Mouse (Mus musculus): ENCODE results near the gene Fam129b. TPM values are rescaled to one million over a fixed set of nuclear protein-coding genes. Genes with fewer than 3 reads are reported as not detected.

Gene Fam129b
- polyA plus RNA-seq, 1 experiment from 2014 or later: 29.7 TPM

DNA sequence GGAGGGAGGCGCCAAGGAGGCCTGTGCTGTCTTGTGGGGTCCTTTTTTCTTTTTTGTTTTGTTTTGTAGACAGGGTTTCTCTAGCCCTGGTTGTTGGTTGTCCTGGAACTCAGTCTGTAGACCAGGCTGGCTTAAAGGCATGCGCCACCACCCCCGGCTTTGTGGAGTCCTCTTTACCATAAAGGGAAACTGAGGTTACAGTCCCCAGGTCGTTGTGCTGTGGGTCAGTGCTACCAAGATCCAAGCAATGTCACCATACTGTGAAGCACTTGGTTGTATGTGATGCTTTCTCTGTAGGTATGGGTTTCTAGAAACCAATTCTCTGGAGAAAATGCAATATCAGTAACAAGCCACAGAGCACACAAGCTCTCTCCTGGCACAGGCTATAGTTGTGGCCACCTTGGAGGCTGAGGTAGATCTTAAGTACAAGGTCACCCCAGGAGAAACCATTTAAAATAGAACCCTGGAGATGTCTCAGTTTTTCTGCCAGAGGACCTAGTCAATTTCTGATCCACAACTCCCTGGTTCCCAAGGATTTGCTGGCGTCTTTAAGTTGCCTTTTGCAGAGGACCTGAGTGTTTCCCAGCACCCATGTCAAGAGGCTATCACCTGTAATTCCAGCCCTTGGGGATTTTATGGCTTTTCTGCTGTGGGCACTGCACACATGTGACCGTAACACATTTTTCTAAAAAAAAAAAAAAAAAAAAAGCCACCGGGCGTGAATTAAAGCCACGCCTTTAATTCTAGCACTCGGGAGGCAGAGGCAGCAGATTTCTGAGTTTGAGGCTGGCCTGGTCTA is 88.9 kb downstream of the Fam129b start:
- WGBS: 32% methylated on average over 10 of the region's 10 CpGs
- H3K27me3 ChIP-seq (replicated peaks): no peaks in the 10 kb centered on the region
- H3K4me2 ChIP-seq: no peak overlapping the region
- peaks cover 49% of the 10 kb centered on the region for H3K4me1 ChIP-seq
- no peak overlapping the region for H3K9ac ChIP-seq
- no peak overlapping the region for H3K27ac ChIP-seq
- no peaks in the 10 kb centered on the region for H3K9me3 ChIP-seq
- no peak overlapping the region for H3K4me3 ChIP-seq
- peaks cover 6% of the 10 kb centered on the region; the same call in 1 of the 2 replicates for H3K36me3 ChIP-seq (replicated peaks)
- no peak for ATAC-seq (replicated peaks)

DNA sequence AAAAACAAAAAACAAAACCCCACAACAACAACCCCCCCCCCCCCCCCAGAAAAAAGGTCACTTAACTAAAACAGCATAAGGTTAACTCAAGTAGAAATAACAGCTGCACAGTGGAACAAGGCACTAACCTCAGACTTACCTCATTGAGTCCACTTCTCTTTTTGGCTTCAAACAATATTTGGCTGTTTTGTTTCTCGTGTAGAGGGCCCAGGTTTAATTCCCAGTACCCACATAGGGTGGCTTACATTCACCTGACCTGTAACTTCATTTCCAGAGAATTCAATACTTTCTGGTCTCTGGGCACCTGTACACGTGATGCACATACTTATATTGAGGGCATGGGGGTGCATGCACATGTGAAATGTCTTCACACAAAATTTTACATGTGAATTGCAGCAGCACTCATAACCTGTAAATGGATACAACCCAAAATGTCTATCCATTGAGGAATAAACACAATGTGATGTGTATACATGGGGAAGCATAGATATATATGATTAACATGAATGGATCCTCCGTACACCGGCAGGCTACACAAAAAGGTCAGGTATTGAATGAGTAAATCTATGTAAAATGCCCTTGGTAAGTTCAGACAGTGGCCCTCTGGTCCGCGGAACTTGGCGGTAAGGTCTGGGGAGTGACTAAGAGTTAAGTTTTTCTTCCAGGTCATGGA is 89.7 kb downstream of the Fam129b start:
- peaks cover 45% of the 10 kb centered on the region for H3K4me1 ChIP-seq
- H3K9me3 ChIP-seq: no peaks in the 10 kb centered on the region
- H3K4me2 ChIP-seq: peak overlapping the region; percentile 82; the same call in 1 of the 2 replicates
- H3K27ac ChIP-seq: no peak overlapping the region
- 16% methylated on average over 7 of the region's 7 CpGs for WGBS
- H3K4me3 ChIP-seq: no peak overlapping the region
- H3K36me3 ChIP-seq (replicated peaks): peaks cover 6% of the 10 kb centered on the region; the same call in 1 of the 2 replicates
- no peaks in the 10 kb centered on the region for H3K27me3 ChIP-seq (replicated peaks)
- no peak for ATAC-seq (replicated peaks)
- H3K9ac ChIP-seq: no peak overlapping the region

DNA sequence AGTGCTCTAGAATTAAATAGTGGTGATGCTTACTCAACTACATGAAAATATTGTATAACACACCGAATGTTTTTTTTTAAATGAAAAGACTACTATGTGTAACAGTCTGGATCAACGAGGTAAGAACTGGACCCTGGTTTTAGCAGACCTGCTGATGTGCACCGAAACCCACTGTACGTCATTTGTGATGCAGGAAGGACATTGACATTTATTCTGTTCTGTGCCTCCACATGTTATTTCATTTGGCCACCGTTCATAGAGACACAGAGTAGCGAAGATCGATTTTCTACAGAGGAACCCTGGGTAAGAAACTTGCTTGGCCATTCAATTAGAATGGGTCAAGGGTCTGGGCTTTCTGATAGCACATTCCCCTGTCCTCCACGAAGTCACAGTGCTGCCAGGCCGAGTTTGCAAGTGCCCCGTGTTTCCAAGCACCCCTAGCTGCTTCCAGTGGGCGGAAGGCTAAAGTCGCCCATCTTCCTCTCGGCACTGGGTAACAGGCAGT is 90.3 kb downstream of the Fam129b start:
- Histone ChIP-seq H3K27ac (peak overlapping the region; percentile 96), H3K27me3 (replicated peaks) (no peaks in the 10 kb centered on the region), H3K9me3 (no peaks in the 10 kb centered on the region), H3K36me3 (replicated peaks) (peaks cover 6% of the 10 kb centered on the region; the same call in 1 of the 2 replicates), H3K4me3 (peak overlapping the region; percentile 65), H3K4me2 (peak overlapping the region; percentile 82), H3K9ac (peak overlapping the region; percentile 83), H3K4me1 (peaks cover 40% of the 10 kb centered on the region)
- WGBS: 11% methylated on average over 13 of the region's 13 CpGs
- ATAC-seq (replicated peaks): no peak

DNA sequence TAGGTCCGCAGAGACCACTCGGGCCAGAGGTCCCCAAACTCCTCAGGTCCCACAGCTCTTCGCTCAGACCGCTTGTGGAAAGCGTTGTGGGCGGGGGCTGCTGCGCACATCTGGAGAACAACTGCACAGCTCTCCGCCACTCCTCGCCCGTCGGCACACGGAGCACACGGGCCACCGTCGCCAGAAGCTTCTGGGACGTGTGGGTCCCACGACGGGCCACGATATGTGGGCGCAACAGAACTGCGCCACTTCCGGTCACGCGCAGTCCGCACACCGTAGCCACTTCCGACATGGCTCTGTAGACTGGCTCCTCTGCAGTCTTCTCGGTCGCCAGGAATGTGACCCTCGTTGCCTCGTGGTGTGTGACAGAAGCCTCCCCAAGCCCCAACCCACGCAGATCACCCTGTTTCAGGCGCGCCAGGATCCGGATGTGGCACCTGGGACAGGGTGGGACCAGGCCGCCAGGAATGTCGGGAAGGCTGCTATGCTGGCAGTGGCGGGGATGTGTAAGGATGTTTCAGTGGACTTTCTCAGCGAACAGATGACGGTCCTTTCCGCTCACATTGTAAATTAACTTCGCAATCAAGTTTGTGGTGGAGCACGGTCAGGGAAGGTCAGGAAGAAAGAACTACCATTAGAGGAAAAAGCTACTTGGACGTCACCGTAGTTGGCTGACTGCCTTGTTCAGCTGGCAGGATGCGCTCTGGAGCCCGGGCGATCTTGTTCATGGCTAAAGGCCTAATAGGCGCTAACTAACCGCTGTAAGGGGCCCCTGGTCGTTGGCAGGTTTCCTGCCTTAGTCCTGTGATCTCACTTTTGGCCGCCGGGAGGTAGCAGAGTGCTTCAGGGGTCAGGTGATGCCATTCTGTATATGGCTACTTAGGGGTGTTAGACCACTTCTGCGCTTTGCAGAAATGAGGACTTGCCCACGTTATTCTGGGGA is 91.0 kb downstream of the Fam129b start:
- Histone ChIP-seq H3K9me3 (no peaks in the 10 kb centered on the region), H3K9ac (peak overlapping the region; percentile 83), H3K4me2 (peak overlapping the region; percentile 82), H3K27me3 (replicated peaks) (no peaks in the 10 kb centered on the region), H3K36me3 (replicated peaks) (peaks cover 6% of the 10 kb centered on the region; the same call in 1 of the 2 replicates), H3K4me1 (peaks cover 40% of the 10 kb centered on the region), H3K4me3 (peak overlapping the region; percentile 65), H3K27ac (peak overlapping the region; percentile 96)
- under 1% methylated on average over 55 of the region's 55 CpGs for WGBS
- peak; percentile 91 for ATAC-seq (replicated peaks)

DNA sequence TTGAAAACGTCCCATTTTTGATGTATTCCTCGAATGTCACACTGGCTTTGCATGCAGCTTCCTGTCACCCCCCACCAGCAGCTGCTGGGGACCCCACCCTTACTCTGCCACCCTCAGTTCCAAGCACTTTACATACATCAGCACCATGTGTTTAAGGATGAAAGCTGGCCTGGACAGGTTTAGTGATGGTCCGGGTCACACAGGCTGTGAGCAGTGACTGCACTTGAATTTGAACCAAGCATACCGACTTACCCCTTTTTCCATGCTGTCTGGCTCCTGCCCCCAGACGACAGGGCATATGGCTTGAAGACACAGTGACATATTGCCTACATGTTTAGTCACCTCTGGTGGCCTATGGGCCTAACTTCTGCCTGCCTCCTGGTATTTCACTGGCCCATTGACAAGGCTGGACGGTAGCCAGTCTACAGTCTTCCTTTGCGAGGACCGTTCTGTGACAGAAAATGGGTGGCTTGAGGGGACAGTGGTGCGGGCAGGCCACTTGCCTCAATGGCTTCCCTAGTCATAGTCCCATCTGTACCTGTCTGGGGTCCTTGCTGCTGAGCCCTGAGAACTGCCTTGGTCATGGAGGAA is 92.2 kb downstream of the Fam129b start:
- peak overlapping the region; percentile 65; the same call in 1 of the 2 replicates for H3K4me3 ChIP-seq
- no peak for ATAC-seq (replicated peaks)

DNA sequence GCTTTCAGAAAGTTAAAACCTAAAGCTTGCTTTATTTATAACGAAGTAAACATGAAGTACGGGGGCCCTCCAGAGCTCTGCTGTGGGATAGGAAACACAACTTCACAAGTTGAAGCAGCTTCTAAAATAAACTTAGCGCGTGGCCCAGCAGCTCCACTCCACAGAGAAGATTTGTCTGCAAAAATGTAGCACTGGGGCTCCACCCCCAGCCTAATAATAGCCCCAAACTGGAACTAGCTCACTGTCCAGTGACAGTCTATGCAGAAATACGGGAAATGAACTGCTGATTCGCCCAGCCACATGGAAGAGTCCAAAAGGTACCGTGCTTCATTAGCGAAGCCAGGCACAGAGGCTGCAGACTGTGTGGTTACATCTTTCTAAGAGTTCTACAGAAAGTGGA is 93.4 kb downstream of the Fam129b start:
- Histone ChIP-seq H3K9me3 (no peaks in the 10 kb centered on the region), H3K4me2 (no peak overlapping the region), H3K27me3 (replicated peaks) (no peaks in the 10 kb centered on the region), H3K4me3 (no peak overlapping the region), H3K9ac (no peak overlapping the region), H3K4me1 (peaks cover 19% of the 10 kb centered on the region), H3K36me3 (replicated peaks) (peaks cover 4% of the 10 kb centered on the region; the same call in 1 of the 2 replicates), H3K27ac (no peak overlapping the region)
- WGBS: 90% methylated on average over 8 of the region's 8 CpGs
- no peak for ATAC-seq (replicated peaks)

More for the DNA sequence above, 92.2 kb downstream of the Fam129b start:
- H3K4me2 ChIP-seq: peak overlapping the region; percentile 82; the same call in 1 of the 2 replicates
- peaks cover 6% of the 10 kb centered on the region; the same call in 1 of the 2 replicates for H3K36me3 ChIP-seq (replicated peaks)
- peak overlapping the region; percentile 83; the same call in 1 of the 2 replicates for H3K9ac ChIP-seq
- H3K9me3 ChIP-seq: no peaks in the 10 kb centered on the region
- 88% methylated on average over 9 of the region's 9 CpGs for WGBS
- H3K27me3 ChIP-seq (replicated peaks): no peaks in the 10 kb centered on the region
- 0 out of 2 replicates have a peak overlapping the region, but pooled peaks have one; percentile 96 for H3K27ac ChIP-seq
- H3K4me1 ChIP-seq: peaks cover 29% of the 10 kb centered on the region

DNA sequence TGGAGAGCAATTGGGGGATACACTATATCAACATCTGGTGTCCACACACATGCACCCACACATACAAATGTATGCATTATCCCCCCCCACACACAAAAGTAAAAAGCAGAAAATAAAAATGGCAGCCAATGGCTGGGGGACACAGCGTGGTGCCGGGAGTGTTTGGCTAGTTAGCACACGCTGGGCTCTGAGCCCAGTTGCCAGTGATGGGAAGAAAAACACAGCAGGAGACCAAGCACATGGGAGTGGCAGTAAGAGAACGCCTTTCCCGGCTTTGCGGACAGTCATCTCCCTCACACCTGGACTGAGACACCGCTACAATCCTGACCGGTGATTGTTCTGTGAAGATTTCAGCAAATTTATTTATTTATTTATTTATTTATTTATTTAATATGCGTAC is 95.3 kb downstream of the Fam129b start:
- Histone ChIP-seq H3K9me3 (no peaks in the 10 kb centered on the region), H3K27ac (no peak overlapping the region), H3K4me3 (no peak overlapping the region), H3K36me3 (replicated peaks) (peaks cover 8% of the 10 kb centered on the region; the same call in 1 of the 2 replicates), H3K9ac (no peak overlapping the region), H3K27me3 (replicated peaks) (no peaks in the 10 kb centered on the region), H3K4me1 (peaks cover 14% of the 10 kb centered on the region), H3K4me2 (no peak overlapping the region)
- WGBS: 33% methylated on average over 9 of the region's 9 CpGs
- ATAC-seq (replicated peaks): no peak

DNA sequence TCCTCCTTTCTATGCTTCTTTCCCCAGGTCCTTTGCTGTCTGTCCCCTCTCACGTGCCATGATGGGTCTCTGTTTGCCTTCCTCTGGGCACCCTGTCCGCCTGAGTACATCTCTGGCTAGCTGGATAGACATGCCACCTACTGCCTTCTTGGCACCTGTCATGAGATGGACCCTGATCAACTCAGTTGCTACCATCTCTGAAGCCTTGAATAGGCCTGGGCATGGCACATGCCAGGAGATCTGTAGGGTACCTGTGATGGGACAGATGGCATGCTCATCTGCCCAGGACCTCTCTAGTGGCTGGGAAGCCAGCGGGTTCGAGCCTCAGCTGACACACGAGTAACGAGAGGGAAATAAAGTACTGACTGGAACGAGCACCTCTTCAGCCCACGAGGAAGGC is 98.3 kb downstream of the Fam129b start:
- Histone ChIP-seq H3K4me3 (no peak overlapping the region), H3K9ac (no peak overlapping the region), H3K27me3 (replicated peaks) (no peaks in the 10 kb centered on the region), H3K4me1 (no peaks in the 10 kb centered on the region; the same call in 1 of the 2 replicates), H3K4me2 (no peak overlapping the region), H3K36me3 (replicated peaks) (peaks cover 8% of the 10 kb centered on the region; the same call in 1 of the 2 replicates), H3K9me3 (no peaks in the 10 kb centered on the region), H3K27ac (no peak overlapping the region)
- ATAC-seq (replicated peaks): no peak
- WGBS: 91% methylated on average over 8 of the region's 8 CpGs

Other genes starting within 250 kb of the Fam129b start
- gene Eng, start 229.5 kb upstream of the Fam129b start, polyA plus RNA-seq (2015; fragmentation: Nextera tagmentation; extraction: Ambion mirVana): 32.4 and 32.8 TPM in 2 replicates
- gene Fpgs, start 172.0 kb upstream of the Fam129b start, polyA plus RNA-seq (2015; fragmentation: Nextera tagmentation; extraction: Ambion mirVana): 23.2 and 25.1 TPM in 2 replicates
- 73.5 and 76.5 TPM in 2 replicates for gene Cdk9, start 163.0 kb upstream of the Fam129b start, polyA plus RNA-seq (2015; fragmentation: Nextera tagmentation; extraction: Ambion mirVana)
- gene Sh2d3c, start 155.1 kb upstream of the Fam129b start, polyA plus RNA-seq (2015; fragmentation: Nextera tagmentation; extraction: Ambion mirVana): 54.7 and 57.2 TPM in 2 replicates
- 3.4 and 4.1 TPM in 2 replicates for gene 6330409D20Rik, start 135.1 kb upstream of the Fam129b start, polyA plus RNA-seq (2015; fragmentation: Nextera tagmentation; extraction: Ambion mirVana)
- gene Tor2a, start 118.9 kb upstream of the Fam129b start, polyA plus RNA-seq (2015; fragmentation: Nextera tagmentation; extraction: Ambion mirVana): 54.1 and 55.9 TPM in 2 replicates
- 0.89 and 0.92 TPM in 2 replicates for gene Ttc16, start 100.5 kb upstream of the Fam129b start, polyA plus RNA-seq (2015; fragmentation: Nextera tagmentation; extraction: Ambion mirVana)
- 5.9 and 6.1 TPM in 2 replicates for gene Ptrh1, start 100.3 kb upstream of the Fam129b start, polyA plus RNA-seq (2015; fragmentation: Nextera tagmentation; extraction: Ambion mirVana)
- gene Cfap157, start 91.7 kb upstream of the Fam129b start, polyA plus RNA-seq (2015; fragmentation: Nextera tagmentation; extraction: Ambion mirVana): 1.0 and 1.2 TPM in 2 replicates
- 324 and 330 TPM in 2 replicates for gene Stxbp1, start 28.9 kb upstream of the Fam129b start, polyA plus RNA-seq (2015; fragmentation: Nextera tagmentation; extraction: Ambion mirVana)
- gene Rpl12, start 85.4 kb downstream of the Fam129b start, polyA plus RNA-seq (2015; fragmentation: Nextera tagmentation; extraction: Ambion mirVana): 82.5 and 85.8 TPM in 2 replicates
- 22.8 and 24.2 TPM in 2 replicates for gene Lrsam1, start 85.5 kb downstream of the Fam129b start, polyA plus RNA-seq (2015; fragmentation: Nextera tagmentation; extraction: Ambion mirVana)
- gene Slc2a8, start 106.0 kb downstream of the Fam129b start, polyA plus RNA-seq (2015; fragmentation: Nextera tagmentation; extraction: Ambion mirVana): 22.4 and 24.5 TPM in 2 replicates